Mouse (Mus musculus) R1 (cell line): ENCODE results near the gene Cib1.
A peak's percentile ranks its signal among the peaks of the same experiment; 100 is the strongest.

Source experiments
- DNase-seq: peaks from one replicate; pipeline ENCODE4 v3.0.0-alpha.2; 2018; ENCODE audit warnings: low read depth, low spot score

Gene Cib1

GRCm38 (mm10) chr7:80232489-80233029 is at the start of gene Cib1, which contains the start of gene Gdpgp1:
Gene Cib1, minus strand, starts transcription at chr7:80232813.
Gene Gdpgp1, plus strand, starts transcription at chr7:80232865.
- DNase-seq: peak; percentile 97

GRCm38 (mm10) chr7:80281646-80282045 is 49.0 kb upstream of the Cib1 start:
- no peak for DNase-seq

- no peak for DNase-seq
These were observed 48.4 kb upstream of the Cib1 start for GRCm38 (mm10) chr7:80280998-80281397.

GRCm38 (mm10) chr7:80280032-80280431 is 47.4 kb upstream of the Cib1 start:
- DNase-seq: no peak

GRCm38 (mm10) chr7:80276374-80276773 is 43.8 kb upstream of the Cib1 start:
- DNase-seq: no peak

- DNase-seq: no peak
These were observed 40.8 kb upstream of the Cib1 start for GRCm38 (mm10) chr7:80273456-80273855.

GRCm38 (mm10) chr7:80269751-80270255 is 37.2 kb upstream of the Cib1 start:
- DNase-seq: no peak

GRCm38 (mm10) chr7:80268897-80269750 is 36.5 kb upstream of the Cib1 start, which contains the start of gene Vps33b:
Gene Vps33b, plus strand, starts transcription at chr7:80269649.
- peak; percentile 98 for DNase-seq

- no peak for DNase-seq
These were observed 35.2 kb upstream of the Cib1 start for GRCm38 (mm10) chr7:80267764-80268163.

GRCm38 (mm10) chr7:80264606-80265005 is 32.0 kb upstream of the Cib1 start:
- DNase-seq: no peak

- peak; percentile 68 for DNase-seq
These were observed 28.9 kb upstream of the Cib1 start for GRCm38 (mm10) chr7:80261372-80261990.

- DNase-seq: peak; percentile 93
These were observed 28.2 kb upstream of the Cib1 start, which contains the start of gene Ngrn for GRCm38 (mm10) chr7:80260625-80261371. Gene Ngrn, plus strand, starts transcription at chr7:80261215.

GRCm38 (mm10) chr7:80257706-80258105 is 25.1 kb upstream of the Cib1 start:
- peak; percentile 16 for DNase-seq

- peak; percentile 54 for DNase-seq
These were observed 23.4 kb upstream of the Cib1 start for GRCm38 (mm10) chr7:80255981-80256380.

GRCm38 (mm10) chr7:80252886-80253285 is 20.3 kb upstream of the Cib1 start:
- DNase-seq: no peak

- DNase-seq: no peak
These were observed 19.8 kb upstream of the Cib1 start for GRCm38 (mm10) chr7:80252437-80252836.

GRCm38 (mm10) chr7:80246859-80247258 is 14.2 kb upstream of the Cib1 start:
- no peak for DNase-seq

GRCm38 (mm10) chr7:80246148-80246721 is 13.6 kb upstream of the Cib1 start, which contains the start of gene Ttll13:
Gene Ttll13, plus strand, starts transcription at chr7:80246376.
- peak; percentile 99 for DNase-seq

- no peak for DNase-seq
These were observed 12.2 kb upstream of the Cib1 start for GRCm38 (mm10) chr7:80244851-80245250.

GRCm38 (mm10) chr7:80241661-80242060 is 9.0 kb upstream of the Cib1 start:
- DNase-seq: no peak

GRCm38 (mm10) chr7:80238542-80238941 is 5.9 kb upstream of the Cib1 start:
- DNase-seq: peak; percentile 47
